Comparison of ENCODE assay signal across 11 mouse cellular contexts in genomic region chr17:17404811-17405544, GRCm38 (mm10). TPM values are rescaled to one million over a fixed set of nuclear protein-coding genes. Genes with fewer than 3 reads are reported as not detected.
DNase-seq lines count a peak whose midpoint lies in the region; ATAC-seq and TF ChIP-seq lines count a peak whose summit lies in the region.
"Had no signal": no experiment of that assay in that cellular context is flagged by ENCODE, and none has a peak within 500 bp of the region (broad histone marks: within the 10 kb centered on the region; RNA-seq: fewer than 3 reads in every experiment).

No protein-coding gene starts in this region.

- no peak for TF ChIP-seq CTCF in gastrocnemius, adult 2 months (IDR thresholded peaks at IDR 0.05)

- no peaks in the 10 kb centered on the region for H3K9me3 ChIP-seq in forebrain, embryonic 13.5 days (replicated peaks)
- H3K9me3 ChIP-seq in midbrain, embryonic 10.5 days (replicated peaks): no peaks in the 10 kb centered on the region
- H3K9me3 ChIP-seq: heart, embryonic 15.5 days had no signal

- intact Hi-C loops in gastrocnemius, adult 2 months (cut with DNase I): no loop called here
- intact Hi-C loops in heart, postnatal 10 days (cut with DNase I): loop anchor here (5.0 kb wide), 1 partner anchor 117 kb away; no protein-coding TSS in a partner anchor

- peak overlapping the region; percentile 54 for H3K9ac ChIP-seq in forebrain, embryonic 13.5 days
- H3K9ac ChIP-seq: heart, embryonic 15.5 days; liver, embryonic 14.5 days had no signal

- WGBS in forebrain, embryonic 13.5 days: 17% methylated on average over 8 of the region's 8 CpGs
- WGBS in midbrain, embryonic 10.5 days: 38% methylated on average over 8 of the region's 8 CpGs

- peak; percentile 76 for ATAC-seq in CD4-positive, CD25-positive, alpha-beta regulatory T cell, adult 4 months
- ATAC-seq in forebrain, embryonic 13.5 days: no peak

- peaks cover 49% of the 10 kb centered on the region for H3K4me1 ChIP-seq in forebrain, embryonic 13.5 days
- H3K4me1 ChIP-seq in midbrain, embryonic 10.5 days: peaks cover 76% of the 10 kb centered on the region

- no peaks in the 10 kb centered on the region for H3K27me3 ChIP-seq in forebrain, embryonic 13.5 days
- H3K27me3 ChIP-seq in midbrain, embryonic 10.5 days (ENCODE audit: low read depth, poor library complexity, severe bottlenecking): no peaks in the 10 kb centered on the region
- H3K27me3 ChIP-seq: CH12.LX; heart, embryonic 15.5 days had no signal

- DNase-seq in gastrocnemius, adult 2 months: peak; percentile 22
- no peak for DNase-seq in gastrocnemius, postnatal 10 days
- DNase-seq in midbrain, embryonic 10.5 days (ENCODE audit: low spot score): no peak
- DNase-seq in adrenal gland, adult 2 months: no peak
- DNase-seq in heart, postnatal 10 days: no peak
- DNase-seq in gastrocnemius, adult 18-20 months (ENCODE audit: low spot score): no peak

- no peak overlapping the region for H3K27ac ChIP-seq in gastrocnemius, adult 2 months
- peak overlapping the region; percentile 52 for H3K27ac ChIP-seq in forebrain, embryonic 13.5 days
- H3K27ac ChIP-seq in midbrain, embryonic 10.5 days (replicated peaks): peak overlapping the region; percentile 80
- H3K27ac ChIP-seq: heart, embryonic 15.5 days; liver, embryonic 14.5 days had no signal

- H3K4me3 ChIP-seq in gastrocnemius, adult 2 months: no peak overlapping the region
- peak overlapping the region; percentile 40 for H3K4me3 ChIP-seq in forebrain, embryonic 13.5 days
- H3K4me3 ChIP-seq in midbrain, embryonic 10.5 days: peak overlapping the region; percentile 56
- H3K4me3 ChIP-seq: heart, embryonic 15.5 days had no signal

- H3K36me3 ChIP-seq in forebrain, embryonic 13.5 days (ENCODE audit: poor library complexity, severe bottlenecking): no peaks in the 10 kb centered on the region
- peaks cover 5% of the 10 kb centered on the region; the same call in 1 of the 2 replicates for H3K36me3 ChIP-seq in midbrain, embryonic 10.5 days
- H3K36me3 ChIP-seq: heart, embryonic 15.5 days had no signal

- H3K4me2 ChIP-seq in forebrain, embryonic 13.5 days: peak overlapping the region; percentile 60
- H3K4me2 ChIP-seq: heart, embryonic 15.5 days had no signal

RNA-seq across cellular contexts. Expression of gene Lix1, which starts 2.5 kb away (rescaled TPM):
- 1 to 10 TPM in 1 of 2 experiments, under 1 TPM in 1; 0.82 to 2.0 TPM for total RNA-seq in gastrocnemius, adult 2 months (2021)
- 1 to 10 TPM; 2.9 to 3.5 TPM for total RNA-seq in gastrocnemius, postnatal 10 days (2021)
- under 1 TPM; 0.30 to 0.32 TPM for polyA plus RNA-seq in CD4-positive, CD25-positive, alpha-beta regulatory T cell, adult 4 months (2017; shearing (Covaris generic))
- polyA plus RNA-seq in forebrain, embryonic 13.5 days (2015; fragmentation: Nextera tagmentation; extraction: Ambion mirVana): 57.7 and 59.1 TPM in 2 replicates
- 82.7 and 96.2 TPM in 2 replicates for polyA plus RNA-seq in midbrain, embryonic 10.5 days (2016; fragmentation: Nextera tagmentation; extraction: Ambion mirVana)
- total RNA-seq in adrenal gland, adult 2 months (2021): 10 to 100 TPM in 1 of 2 experiments, 1 to 10 TPM in 1; 6.9 to 10.8 TPM
- 0.36 and 0.38 TPM in 2 replicates for polyA plus RNA-seq in adrenal gland, adult 2 months (2012; rRNA removed)
- 1 to 10 TPM; 5.3 to 6.0 TPM for total RNA-seq in heart, postnatal 10 days (2021)
- total RNA-seq in gastrocnemius, adult 18-20 months (2021): under 1 TPM; 0.43 to 0.64 TPM

RNA-seq across cellular contexts. Expression of gene Riok2, which starts 30.9 kb away (rescaled TPM):
- 10 to 100 TPM; 12.1 to 14.6 TPM for total RNA-seq in gastrocnemius, adult 2 months (2021)
- total RNA-seq in gastrocnemius, postnatal 10 days (2021): 10 to 100 TPM; 14.1 to 14.8 TPM
- polyA plus RNA-seq in CD4-positive, CD25-positive, alpha-beta regulatory T cell, adult 4 months (2017; shearing (Covaris generic)): 10 to 100 TPM; 35.3 to 36.4 TPM
- polyA plus RNA-seq in forebrain, embryonic 13.5 days (2015; fragmentation: Nextera tagmentation; extraction: Ambion mirVana): 29.3 and 32.9 TPM in 2 replicates
- polyA plus RNA-seq in midbrain, embryonic 10.5 days (2016; fragmentation: Nextera tagmentation; extraction: Ambion mirVana): 28.5 and 28.7 TPM in 2 replicates
- 10 to 100 TPM; 37.0 to 37.4 TPM for total RNA-seq in adrenal gland, adult 2 months (2021)
- 2.7 and 3.9 TPM in 2 replicates for polyA plus RNA-seq in adrenal gland, adult 2 months (2012; rRNA removed)
- 10 to 100 TPM; 18.5 to 18.7 TPM for total RNA-seq in heart, postnatal 10 days (2021)
- 10 to 100 TPM; 12.3 to 14.0 TPM for total RNA-seq in gastrocnemius, adult 18-20 months (2021)
